Mouse (Mus musculus): ENCODE measurements around the gene Cep295nl.
"Not testable (repeated sequence)": the region's sequence is repeated elsewhere in the genome, so short reads cannot be mapped to it uniquely, and the experiment has no call there.

The Cep295nl gene

DNA sequence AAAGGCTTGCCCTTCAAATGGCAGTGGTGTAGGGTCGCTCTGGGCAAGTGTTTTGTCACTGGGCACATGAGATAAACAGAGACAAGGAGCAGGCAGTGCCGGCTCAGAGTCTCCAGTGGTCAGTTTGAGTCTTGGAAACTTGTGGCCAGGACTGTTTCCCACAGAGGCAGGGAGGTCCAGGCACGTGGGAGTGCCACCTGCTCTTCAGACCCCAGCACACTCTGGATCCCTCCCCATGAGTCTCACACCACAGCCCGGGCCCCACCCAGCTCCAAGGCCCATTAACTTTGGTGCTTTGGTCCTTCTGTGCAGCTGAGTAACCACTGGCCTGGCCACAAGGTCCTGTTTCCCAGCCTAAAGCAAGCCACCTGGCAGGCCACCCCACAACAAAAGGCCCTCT lies 20.3 kb downstream of the Cep295nl start:
- DNase-seq (ENCODE audit: low spot score in 2 of 2), result no peak

DNA sequence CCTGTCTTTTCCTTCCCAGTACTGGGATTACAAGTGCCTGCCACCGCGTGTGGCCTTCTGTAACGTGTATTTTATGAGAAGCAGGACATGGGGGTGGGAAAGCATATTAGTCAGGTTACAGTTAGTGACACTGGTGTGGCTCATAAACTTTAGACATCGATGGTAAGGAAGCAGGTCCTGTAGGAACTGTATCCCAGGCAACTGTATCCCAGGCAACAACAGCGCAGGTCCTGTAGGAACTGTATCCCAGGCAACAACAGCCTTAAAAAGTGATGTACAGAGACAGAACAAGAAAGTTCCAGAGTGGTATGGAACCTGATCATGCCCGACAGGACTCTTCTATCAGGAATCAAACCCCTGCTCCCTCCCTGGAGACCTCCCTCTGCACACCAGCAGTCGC lies 20.8 kb downstream of the Cep295nl start:
- no peak for DNase-seq (ENCODE audit: low spot score in 2 of 2)

DNA sequence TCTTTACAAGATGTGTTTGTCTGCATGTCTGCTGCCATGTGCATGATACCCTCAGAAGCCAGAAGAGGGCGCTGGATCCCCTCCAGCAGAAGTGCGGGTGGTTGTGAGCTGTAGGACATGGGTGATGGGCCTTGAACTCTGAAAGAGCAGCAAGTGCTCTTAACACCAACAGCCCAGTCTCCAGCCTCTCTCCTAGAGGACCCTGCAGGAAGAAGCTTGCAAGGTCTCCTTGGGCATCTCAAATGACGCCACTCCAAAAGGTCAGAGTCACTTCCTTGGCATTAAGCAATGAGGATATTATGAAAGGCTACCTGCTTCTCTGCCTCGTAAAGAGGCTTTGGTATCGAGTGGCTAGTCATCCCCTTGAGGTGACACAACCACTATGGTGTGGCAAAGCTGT lies 23.6 kb downstream of the Cep295nl start:
- DNase-seq (ENCODE audit: low spot score in 2 of 2), result no peak

DNA sequence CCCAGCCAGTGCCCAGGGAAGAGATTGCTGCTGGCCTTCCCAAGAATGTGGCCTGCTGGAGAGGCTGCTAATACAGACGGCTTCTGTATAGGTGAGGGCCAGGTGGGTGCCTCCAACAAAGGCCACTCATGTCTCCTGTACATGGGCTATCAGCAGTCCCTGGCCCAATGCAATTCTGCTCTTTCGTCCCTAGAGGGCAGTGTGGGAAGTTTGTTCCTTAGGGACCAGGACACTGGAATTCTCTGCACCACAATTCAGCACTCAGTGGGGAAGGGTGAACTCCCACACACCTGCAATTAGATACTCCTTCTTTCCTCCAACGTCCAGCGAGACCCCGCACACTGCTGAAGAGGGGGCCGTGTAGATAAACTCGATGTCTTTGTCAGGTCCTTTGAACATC lies 25.2 kb downstream of the Cep295nl start:
- DNase-seq (ENCODE audit: low spot score in 2 of 2), result no peak

DNA sequence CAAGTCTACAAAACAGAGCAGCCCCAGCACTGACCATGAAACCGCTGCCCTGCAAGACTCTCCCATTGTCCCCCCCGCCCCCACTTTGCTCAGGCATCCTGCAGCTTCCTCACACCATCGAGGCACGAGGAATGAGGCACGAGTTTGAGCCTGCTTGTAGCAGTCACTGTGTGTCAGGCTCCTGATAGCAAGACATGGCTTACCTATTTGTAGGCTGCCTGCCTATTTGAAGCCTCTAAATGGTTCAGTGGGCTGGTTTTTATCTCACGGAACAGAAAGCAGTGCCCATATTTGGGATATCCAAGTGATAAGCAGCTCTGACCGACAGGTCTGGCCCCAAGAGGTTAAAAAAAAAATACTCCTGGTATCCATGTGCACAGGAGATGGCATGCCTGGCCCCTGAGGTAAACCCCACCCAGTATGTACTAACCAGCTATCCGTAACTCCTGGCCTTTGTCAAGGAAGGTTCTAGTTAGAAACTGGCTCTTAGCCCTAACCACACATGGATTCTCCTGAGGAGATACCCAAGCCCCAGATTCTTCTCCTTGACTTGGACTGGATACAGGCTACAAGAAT lies 26.0 kb downstream of the Cep295nl start:
- DNase-seq (ENCODE audit: low spot score in 2 of 2), result no peak

DNA sequence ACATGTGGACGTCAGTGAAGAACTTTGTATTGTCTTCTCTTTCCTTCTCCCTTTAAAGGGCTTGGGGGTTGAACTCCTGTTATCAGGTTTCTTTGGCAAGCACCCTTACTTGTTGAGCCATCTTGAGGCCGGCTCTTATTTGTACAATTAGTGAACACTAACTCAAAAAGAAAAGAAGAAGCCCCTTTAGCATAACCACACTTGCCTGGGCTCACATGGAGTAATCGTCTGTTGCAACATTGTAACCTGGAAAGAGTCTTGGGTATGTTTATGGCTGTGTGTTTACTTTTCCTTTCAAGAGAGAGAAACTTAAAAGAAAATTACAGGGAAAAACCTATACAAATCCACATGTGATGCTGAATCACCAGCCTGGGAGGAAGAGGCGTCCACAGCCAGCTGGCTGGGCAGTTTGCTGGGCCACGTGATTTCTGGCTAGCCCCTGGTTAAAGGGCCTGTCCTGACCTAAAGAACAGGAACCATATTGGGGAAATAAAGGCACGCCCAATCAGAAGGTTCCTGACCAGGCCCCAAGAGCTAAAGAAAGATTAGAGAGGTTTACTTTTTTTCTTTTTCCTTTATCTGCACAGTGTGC lies 30.1 kb downstream of the Cep295nl start:
- no peak for DNase-seq (ENCODE audit: low spot score in 2 of 2)

DNA sequence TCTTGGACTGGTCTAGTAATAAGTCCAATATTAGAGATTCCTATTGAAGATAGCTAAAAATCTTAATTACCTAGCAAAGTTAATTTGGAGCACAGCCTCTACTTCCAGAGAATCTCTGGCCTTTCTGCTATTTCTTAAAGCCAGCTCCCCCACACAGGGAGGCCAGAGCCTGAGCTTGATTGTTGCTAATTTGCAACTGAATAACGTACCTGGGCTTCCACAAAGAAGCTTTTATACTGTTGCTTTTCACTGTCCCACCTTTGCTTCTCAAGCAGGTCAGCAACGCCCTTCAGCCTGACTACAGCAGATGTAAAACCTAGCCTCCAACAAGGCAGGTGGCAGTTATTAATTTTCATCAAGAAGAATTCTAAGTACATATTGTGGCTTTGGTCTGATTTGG lies 34.3 kb downstream of the Cep295nl start:
- not testable (repeated sequence) for DNase-seq (ENCODE audit: low spot score in 2 of 2)

DNA sequence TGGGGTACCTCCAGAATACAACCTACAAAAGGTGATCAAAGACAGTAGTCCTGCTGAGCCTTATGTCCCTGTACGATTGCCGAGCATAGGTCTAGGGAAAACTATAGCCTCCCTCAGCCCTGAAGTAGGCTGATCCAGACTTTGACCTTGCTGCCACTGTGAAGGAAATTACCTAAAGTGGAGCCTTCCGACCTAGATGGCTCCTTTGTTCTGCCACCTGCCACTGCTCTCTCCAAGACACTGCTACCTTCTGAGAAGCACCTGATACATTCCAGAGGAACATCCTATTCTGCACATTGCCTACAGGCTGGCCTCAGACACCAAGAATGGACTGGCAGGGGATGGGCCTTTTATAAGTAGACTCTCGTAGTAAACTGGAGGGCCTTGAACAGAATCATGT lies 38.3 kb downstream of the Cep295nl start:
- not testable (repeated sequence) for DNase-seq (ENCODE audit: low spot score in 2 of 2)

DNA sequence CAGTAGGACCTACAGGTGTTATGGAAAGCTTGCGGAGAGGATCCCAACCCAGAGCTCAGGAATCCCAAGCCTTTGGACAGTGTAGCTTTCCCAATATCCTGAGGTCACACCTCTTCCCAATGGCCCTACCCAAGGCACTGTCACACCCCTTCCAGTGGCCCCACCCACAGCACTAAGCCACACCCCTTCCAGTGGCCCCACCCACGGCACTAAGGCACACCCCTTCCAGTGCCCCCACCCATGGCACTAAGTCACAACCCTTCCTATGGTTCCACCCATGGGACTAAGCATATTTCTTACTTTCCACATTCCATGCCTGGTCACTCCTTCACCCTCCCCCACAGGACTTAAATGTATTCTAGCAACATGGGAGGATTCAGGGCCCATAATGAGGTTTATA lies 43.5 kb downstream of the Cep295nl start:
- no peak for DNase-seq (ENCODE audit: low spot score in 2 of 2)

DNA sequence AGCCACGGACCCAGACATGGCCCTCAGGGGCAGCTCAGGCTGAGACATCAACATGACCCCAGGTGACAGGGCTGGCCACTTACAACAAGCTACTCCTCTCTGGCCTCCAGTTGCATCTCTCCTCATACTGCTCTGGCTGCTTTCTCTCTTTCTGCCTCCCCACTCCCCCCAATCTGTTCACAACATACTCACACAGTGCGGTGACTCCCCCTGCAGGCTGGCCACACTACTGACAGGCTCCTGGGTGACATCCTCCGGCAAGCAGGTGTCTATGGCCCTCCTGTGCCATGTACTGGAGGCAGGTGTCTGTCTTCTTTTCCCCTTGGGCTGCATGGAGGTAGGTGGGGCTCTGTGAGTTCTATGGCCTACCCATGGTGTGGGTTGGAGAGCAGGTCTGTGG lies 44.3 kb downstream of the Cep295nl start:
- DNase-seq (ENCODE audit: low spot score in 2 of 2), result no peak

DNA sequence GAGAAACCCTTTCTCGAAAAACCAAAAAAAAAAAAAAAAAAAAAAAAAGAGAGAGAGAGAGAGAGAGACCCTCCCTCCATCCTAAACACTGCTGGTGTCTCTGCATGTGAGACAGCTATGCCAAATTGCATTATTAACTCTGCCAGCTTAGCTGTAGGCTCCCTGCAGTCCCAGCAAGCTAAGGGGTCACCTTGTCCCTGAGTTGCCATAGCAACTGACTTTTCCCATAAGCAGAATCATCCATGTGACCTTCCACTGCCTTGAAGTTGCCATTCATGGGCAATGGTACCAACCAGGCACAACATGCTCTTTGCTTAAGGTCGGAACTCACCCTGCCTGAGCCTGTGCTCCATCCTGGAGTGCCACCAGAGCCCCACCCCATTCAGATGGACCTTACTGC lies 47.3 kb downstream of the Cep295nl start:
- DNase-seq (ENCODE audit: low spot score in 2 of 2), result no peak

DNA sequence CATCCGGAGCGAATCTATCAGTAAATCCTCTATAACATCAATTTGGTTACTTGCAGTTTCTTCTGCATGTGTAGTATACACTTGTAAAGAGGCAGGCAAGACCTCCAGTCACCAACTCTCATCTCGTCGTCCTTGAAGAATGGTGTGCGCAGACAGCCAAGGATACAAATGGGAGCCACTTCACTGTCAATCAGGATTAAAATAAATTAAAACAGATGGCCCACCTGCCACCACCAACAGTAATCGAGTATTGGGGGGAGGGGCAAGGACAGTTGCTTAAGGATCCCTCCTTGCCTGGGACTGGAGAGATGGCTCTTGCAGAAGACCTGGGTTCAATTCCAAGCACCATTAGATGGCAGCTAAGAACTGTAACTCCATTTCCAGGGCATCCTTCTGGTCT lies 49.6 kb downstream of the Cep295nl start:
- no peak for DNase-seq (ENCODE audit: low spot score in 2 of 2)

DNA sequence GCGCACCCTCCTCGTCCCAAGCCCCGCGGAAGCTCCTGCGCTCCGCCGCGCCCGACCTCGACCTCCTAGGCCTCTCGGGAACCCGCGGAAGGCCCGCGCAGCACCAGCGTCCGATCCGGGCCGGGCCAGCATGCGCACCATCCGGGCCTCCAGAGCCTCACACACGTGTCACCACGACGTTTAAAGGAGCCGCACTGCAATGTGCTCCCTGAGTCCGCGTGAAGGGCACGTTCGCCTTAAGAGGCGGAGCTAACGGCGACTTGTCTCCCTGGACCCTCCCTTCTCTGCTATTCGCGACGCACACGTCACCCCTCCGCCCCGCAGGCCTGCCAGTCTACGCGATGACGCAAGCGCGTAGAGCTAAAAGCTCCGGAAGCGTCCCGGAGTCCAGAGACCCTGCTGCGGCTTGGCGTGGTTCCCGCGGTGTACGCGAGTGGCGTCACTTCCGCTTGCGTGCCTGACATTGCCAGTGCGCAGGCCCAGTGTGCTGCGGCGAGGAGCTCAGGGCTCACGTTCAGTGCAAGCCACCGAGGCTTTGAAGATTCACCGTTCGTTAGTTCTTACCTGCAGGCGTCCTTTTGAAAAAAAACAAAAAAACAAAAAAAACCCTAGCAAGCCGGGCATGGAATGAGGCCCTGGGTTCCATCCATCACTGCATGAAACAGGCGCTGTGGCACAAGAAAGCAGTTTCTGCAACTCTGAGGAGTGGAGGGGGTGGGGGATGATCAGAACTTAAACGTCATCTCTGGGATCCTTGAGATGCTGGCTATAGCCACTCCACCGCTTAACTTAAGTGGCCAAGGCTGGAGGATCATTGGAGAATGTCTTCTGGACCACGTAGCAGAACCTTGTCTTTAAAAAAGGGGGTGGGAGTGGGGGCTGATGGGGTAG lies 52.1 kb downstream of the Cep295nl start, which contains the start of gene Usp36:
Usp36 (minus strand) TSS at position 246 of the 891 bp plus-strand sequence.
- peak; percentile 100 for DNase-seq (ENCODE audit: low spot score in 2 of 2)

DNA sequence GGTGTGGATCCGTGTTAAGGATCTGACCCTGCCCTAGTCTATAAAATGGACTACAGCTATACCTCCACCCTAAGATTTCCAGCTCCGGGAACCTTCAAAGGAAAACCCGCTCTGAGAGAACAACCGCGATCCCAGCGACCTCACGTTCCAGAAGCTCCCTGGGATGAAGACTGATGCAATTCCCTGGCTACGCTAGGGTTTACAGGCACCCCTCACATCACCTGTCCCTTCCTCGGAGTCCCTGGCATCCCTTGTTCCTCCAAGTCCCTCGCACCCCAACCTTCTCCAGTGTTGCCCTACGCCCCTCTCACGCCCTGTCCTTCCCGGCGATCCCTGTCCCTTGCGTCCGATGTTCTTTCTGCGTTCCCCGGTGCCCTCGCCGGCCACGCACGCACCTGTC lies 52.7 kb downstream of the Cep295nl start:
- DNase-seq (ENCODE audit: low spot score in 2 of 2), result no peak

DNA sequence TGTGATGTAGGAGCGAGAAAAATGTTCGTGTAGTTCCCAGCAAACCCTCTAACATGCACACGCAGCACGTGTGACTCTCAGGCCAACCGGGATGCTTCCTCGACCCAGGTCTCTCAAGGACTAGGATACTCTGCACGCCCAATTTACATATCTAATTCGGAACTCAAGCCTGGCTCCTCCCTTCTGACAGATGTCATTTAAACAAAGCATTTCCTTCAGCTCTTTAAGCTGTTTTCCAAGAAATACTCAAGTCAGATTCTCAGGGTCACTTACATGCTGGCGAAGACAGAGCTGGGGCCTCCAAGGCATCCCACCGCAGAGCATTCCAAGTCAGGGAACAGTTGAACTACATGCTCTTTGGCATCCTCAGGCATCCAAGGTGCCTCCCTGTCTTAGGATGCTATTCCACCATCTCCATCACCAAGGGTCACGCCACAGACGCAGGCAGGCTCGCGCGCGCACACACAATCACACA lies 53.2 kb downstream of the Cep295nl start:
- no peak for DNase-seq (ENCODE audit: low spot score in 2 of 2)

DNA sequence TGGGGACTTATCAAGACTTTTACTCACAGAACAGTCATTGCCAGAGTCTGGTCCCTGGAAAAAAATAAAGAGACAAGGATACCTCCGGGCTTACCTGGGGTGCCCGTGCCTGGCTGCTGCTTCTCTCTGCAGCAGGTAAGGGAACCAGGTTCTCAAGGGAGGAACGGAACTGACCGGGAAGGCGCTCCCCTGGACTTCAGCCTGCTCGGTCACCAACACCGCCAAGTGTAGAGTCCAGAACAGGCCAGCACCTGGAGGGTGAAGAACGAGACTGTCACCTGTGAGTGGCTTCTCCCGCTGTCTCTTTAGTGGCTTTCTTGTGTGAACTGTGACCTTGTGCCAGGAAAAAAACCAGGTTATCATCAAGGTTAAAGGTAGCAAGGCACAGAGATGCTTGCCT lies 54.7 kb downstream of the Cep295nl start:
- no peak for DNase-seq (ENCODE audit: low spot score in 2 of 2)

DNA sequence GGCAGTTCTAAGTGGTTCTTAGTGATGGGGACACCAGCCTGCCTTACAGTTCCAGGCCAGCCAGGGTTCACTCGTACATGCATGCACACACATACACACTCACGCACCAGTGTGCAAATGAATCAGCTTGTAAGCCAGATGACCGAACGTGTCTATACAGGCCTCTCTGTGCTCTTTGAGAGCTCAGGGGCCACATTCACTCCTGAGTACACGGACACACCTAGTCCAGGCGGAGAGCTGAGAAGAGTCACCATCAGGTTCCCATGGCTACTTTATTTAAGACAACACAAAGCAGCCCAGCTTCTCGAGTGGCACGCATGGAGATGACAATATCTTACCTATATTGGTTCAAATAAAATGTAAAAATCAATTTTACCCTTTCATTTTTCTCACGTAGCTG lies 55.9 kb downstream of the Cep295nl start:
- no peak for DNase-seq (ENCODE audit: low spot score in 2 of 2)

DNA sequence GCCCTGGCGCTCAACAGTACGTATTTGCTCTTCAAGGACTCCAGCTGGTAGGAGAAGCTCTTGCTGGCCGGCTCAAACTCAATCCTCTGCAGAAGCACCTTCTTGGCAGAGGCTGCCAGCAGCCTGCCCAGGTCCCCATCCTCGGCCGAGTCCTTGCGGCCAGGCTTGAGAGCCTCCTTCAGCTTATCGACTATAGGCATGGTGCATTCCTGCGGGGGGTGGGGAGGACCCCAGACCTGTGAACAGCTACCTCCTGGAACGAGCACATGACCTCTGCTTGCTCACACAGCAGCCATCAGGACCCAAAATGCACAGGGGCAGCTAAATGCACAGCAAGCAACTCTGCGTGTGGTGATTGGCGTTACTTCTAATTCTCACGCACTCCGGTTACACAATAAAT lies 56.5 kb downstream of the Cep295nl start:
- no peak for DNase-seq (ENCODE audit: low spot score in 2 of 2)

Data from urinary bladder, postnatal 4 days (tissue).